Mouse (Mus musculus) liver, adult 2 months (tissue): ENCODE results near the gene Ece1. TPM values are rescaled to one million over a fixed set of nuclear protein-coding genes. Genes with fewer than 3 reads are reported as not detected.

ENCODE experiments used
- DNase-seq: peaks from one replicate; pipeline ENCODE4 v3.0.0-alpha.2; 2011; ENCODE audit warnings: low read depth, low spot score; ENCODE audit errors: extremely low read depth
- H3K27ac ChIP-seq: fragments of 200-500 bp; replicated peaks from 2 replicates; pipeline ENCODE4 v1.5.1; 2012; ENCODE audit warnings: low read depth, mild to moderate bottlenecking, control low read depth, inconsistent platforms, low read length; ENCODE audit not compliant: insufficient read depth
- H3K27me3 ChIP-seq: fragments of 200-500 bp; 2 replicates; pipeline ENCODE4 v1.6.1; 2012; ENCODE audit warnings: mild to moderate bottlenecking, moderate library complexity, low read length, inconsistent platforms; ENCODE audit not compliant: control insufficient read depth, insufficient read depth
- H3K36me3 ChIP-seq: fragments of 200-500 bp; 2 replicates; pipeline ENCODE4 v1.6.1; 2012; ENCODE audit warnings: low read length, inconsistent platforms; ENCODE audit not compliant: control insufficient read depth, insufficient read depth
- H3K4me1 ChIP-seq: fragments of 200-500 bp; 2 replicates; pipeline ENCODE4 v1.6.1; 2011; ENCODE audit warnings: low read length; ENCODE audit not compliant: control insufficient read depth, insufficient read depth
- H3K4me3 ChIP-seq: fragments of 200-500 bp; 2 replicates; pipeline ENCODE4 v1.5.1; 2011; ENCODE audit warnings: low read depth, mild to moderate bottlenecking, control low read depth, low read length, moderate library complexity; ENCODE audit not compliant: insufficient read depth
- H3K79me2 ChIP-seq: fragments of 200-500 bp; 2 replicates; pipeline ENCODE4 v1.6.1; 2012; ENCODE audit warnings: inconsistent platforms, mild to moderate bottlenecking, low read length, moderate library complexity; ENCODE audit not compliant: control insufficient read depth, insufficient read depth
- H3K9ac ChIP-seq: fragments of 200-500 bp; 2 replicates; pipeline ENCODE4 v1.6.1; 2012; ENCODE audit warnings: low read depth, mild to moderate bottlenecking, control low read depth, inconsistent platforms, low read length
- CTCF ChIP-seq: fragments of 200-500 bp; IDR thresholded peaks from 2 replicates; pipeline ENCODE4 v1.5.1; 2011; ENCODE audit warnings: low read depth, low read length, control low read depth
- POLR2A ChIP-seq: fragments of 200-500 bp; IDR thresholded peaks from 2 replicates; pipeline ENCODE4 v1.6.1; 2011; ENCODE audit warnings: low read length, control low read depth; ENCODE audit not compliant: insufficient read depth; ENCODE audit errors: extremely low read depth
- WGBS: fragments of 180-500 bp; shearing (Covaris S2); methylation state at CpG from one replicate; pipeline ENCODE4 v1.1.7; 2018; 5-methylcytosine and 5-hydroxymethylcytosine counted together
- polyA plus RNA-seq: library from polyadenylated mRNA; depleted of rRNA; stranded (reverse); fragments of >200 nt; gene quantifications from 2 replicates; pipeline ENCODE4 v1.2.3, GENCODE M21; 2012
- total RNA-seq: library from RNA; depleted of rRNA; stranded (reverse); fragments of >200 nt; gene quantifications from 2 replicates; pipeline ENCODE4 v1.2.3, GENCODE M21; 2014

Ece1 gene
- total and polyA plus RNA-seq, 2 experiments = 213 to 630 TPM

DNA sequence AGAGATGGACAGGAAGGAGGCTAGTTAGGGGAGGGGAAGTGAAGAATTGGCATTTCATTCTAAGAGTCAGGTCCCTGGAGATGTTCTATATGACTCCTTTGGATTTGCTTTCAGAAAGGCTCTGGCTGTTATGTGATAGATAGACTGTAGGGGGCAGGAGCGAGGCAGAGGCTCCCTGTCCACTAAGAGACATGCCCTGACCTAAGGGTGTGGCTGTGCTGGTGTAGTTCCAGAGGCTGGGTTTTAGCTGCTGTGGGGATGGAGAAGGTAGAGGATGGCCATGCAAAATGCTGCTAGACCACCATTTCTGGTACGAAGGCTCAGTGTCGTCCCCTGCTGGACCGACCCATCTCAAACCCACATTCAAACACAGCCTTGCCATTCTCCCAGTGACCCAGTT is 8.9 kb downstream of the Ece1 start:
- Histone ChIP-seq H3K9ac (no peak overlapping the region), H3K4me1 (peaks cover 72% of the 10 kb centered on the region), H3K79me2 (peaks cover 75% of the 10 kb centered on the region), H3K36me3 (no peaks in the 10 kb centered on the region), H3K27ac (no peak overlapping the region), H3K27me3 (no peaks in the 10 kb centered on the region), H3K4me3 (no peak overlapping the region)
- TF ChIP-seq CTCF (peak; percentile 73), POLR2A (no peak)
- DNase-seq = no peak
- WGBS = 84% methylated on average over 4 of the region's 4 CpGs

DNA sequence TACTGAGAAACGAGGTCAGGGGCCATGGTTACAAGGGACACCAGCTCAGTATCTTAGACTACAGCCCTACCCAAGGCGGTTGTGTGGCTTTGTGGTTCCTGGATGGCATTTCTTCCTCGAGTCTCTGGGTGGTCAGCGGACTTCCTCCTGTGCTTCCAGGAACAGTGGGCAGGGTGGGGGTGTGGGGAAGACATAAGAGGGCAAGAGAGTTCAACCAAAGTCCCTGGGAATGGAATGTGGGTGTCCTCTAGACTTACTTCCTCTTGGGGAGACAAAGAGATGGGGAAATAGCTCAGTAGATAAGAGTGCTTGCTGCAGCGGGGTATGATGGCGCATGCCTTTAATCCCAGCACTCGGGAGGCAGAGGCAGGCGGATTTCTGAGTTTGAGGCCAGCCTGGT is 9.4 kb downstream of the Ece1 start:
- Histone ChIP-seq H3K79me2 (peaks cover 78% of the 10 kb centered on the region), H3K36me3 (no peaks in the 10 kb centered on the region), H3K27me3 (no peaks in the 10 kb centered on the region), H3K4me3 (no peak overlapping the region), H3K9ac (no peak overlapping the region), H3K27ac (no peak overlapping the region), H3K4me1 (peaks cover 75% of the 10 kb centered on the region)
- TF ChIP-seq CTCF (no peak), POLR2A (no peak)
- WGBS = 56% methylated on average over 8 of the region's 8 CpGs
- peak; percentile 46 for DNase-seq

DNA sequence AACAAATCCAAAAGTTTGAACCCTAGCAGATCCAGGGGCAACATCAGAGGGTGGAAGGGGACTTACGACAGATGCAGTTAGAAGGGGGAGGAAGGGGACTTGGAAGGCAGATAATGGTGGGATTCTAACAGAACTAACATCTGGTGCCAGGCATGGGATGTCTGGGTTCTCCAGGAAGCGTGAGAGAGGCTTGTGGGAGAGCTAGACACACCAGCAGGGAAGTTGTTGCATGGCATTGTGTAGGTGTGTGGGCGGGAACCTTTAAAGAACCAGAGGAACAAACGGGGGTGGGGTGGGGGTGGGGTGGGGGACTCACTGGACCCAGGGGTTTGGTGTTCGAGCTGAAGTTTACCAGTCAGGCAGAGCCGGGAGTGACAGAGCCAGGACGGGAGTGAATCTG is 12.3 kb downstream of the Ece1 start:
- DNase-seq = no peak
- Histone ChIP-seq H3K4me3 (no peak overlapping the region), H3K27me3 (no peaks in the 10 kb centered on the region), H3K79me2 (peaks cover 94% of the 10 kb centered on the region), H3K27ac (0 out of 2 replicates have a peak overlapping the region, but pooled peaks have one; percentile 4), H3K4me1 (peaks cover 72% of the 10 kb centered on the region), H3K9ac (no peak overlapping the region), H3K36me3 (no peaks in the 10 kb centered on the region)
- no peak for TF ChIP-seq POLR2A
- no peak for TF ChIP-seq CTCF
- WGBS = 55% methylated on average over 7 of the region's 7 CpGs

DNA sequence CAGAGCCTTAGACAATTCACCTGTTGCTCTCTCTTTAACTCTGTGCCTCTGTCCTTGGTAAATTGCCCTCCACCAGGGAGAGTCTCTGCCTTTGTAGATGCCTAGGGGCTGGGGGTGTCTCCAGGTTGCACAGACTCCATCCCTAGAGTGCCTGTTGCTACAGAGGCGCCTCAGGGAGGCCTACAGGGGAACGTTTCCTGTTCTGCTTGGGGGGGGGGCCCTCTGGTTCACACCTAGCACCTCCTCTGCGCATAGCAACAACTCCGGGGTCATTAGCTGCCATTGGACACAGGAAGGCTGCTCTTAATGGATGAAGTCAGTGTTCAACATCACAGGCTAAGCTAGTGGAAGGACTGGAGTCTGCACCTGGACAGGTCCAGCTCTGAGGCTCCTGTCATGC is 12.8 kb downstream of the Ece1 start:
- TF ChIP-seq POLR2A (no peak), CTCF (no peak)
- Histone ChIP-seq H3K27ac (no peak overlapping the region), H3K9ac (no peak overlapping the region), H3K27me3 (no peaks in the 10 kb centered on the region), H3K4me3 (no peak overlapping the region), H3K4me1 (peaks cover 70% of the 10 kb centered on the region), H3K36me3 (no peaks in the 10 kb centered on the region), H3K79me2 (peaks cover 94% of the 10 kb centered on the region)
- 51% methylated on average over 4 of the region's 4 CpGs for WGBS
- no peak for DNase-seq

DNA sequence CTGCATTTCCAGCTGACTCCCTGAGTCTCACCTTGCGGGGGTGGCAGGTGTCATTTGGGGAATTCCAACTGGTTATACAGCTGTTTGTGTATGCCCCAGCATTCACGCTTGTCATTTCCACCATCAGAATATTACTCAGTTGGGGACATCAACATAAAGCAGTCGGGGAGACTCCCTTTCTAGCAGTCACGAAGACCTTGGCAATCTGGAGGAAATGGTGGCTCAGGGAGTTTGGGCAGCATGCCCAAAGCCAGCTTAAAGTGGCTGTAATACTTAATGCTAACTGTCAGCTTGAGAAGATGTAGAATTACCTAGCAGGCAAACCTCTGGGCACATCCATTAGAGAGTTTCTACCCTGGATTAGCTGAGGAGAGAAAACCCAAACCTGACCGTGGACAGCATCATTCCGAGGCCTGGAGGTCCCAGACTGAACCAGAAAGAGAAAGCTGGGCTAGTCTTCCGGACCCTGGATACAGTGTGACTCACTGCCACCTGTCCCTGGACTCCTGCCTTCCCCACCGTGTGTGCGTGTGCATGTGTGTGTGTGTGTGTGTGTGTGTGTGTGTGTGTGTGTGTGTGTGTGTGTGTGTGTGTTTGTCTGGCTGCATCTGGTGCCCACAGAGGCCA is 13.5 kb downstream of the Ece1 start:
- Histone ChIP-seq H3K9ac (no peak overlapping the region), H3K4me1 (peaks cover 63% of the 10 kb centered on the region), H3K36me3 (no peaks in the 10 kb centered on the region), H3K27me3 (no peaks in the 10 kb centered on the region), H3K4me3 (no peak overlapping the region), H3K79me2 (peaks cover 94% of the 10 kb centered on the region), H3K27ac (no peak overlapping the region)
- WGBS = 50% methylated on average over 9 of the region's 9 CpGs
- TF ChIP-seq POLR2A (no peak), CTCF (no peak)
- no peak for DNase-seq

DNA sequence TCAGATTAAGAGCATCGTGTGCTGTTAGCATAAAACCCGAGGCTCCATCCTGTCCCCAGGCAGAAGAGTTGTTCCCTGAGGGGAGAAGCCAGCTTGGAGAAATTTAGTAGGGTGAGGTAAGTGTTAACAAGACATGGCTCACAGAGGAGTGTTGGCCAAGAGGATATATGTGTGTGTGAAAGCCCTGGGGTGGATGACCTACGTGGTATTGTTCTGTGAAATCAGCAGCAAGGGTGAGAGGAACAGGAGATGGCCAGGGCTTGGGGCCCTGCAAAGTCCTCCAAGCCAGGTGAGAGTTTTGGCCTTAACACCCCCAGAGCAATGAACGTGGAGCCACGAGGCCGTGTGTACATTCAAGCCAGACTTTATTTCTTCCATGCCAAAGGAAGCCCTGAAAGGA is 14.8 kb downstream of the Ece1 start:
- DNase-seq = peak; percentile 60
- WGBS = 26% methylated on average over 6 of the region's 6 CpGs
- H3K27ac ChIP-seq = peak overlapping the region; percentile 14; the same call in 1 of the 2 replicates
- H3K79me2 ChIP-seq = peaks cover 93% of the 10 kb centered on the region
- TF ChIP-seq POLR2A (no peak), CTCF (no peak)
- H3K36me3 ChIP-seq = 0 out of 2 replicates have a peak, but pooled peaks cover 2% of the 10 kb centered on the region
- no peak overlapping the region for H3K4me3 ChIP-seq
- H3K9ac ChIP-seq = no peak overlapping the region
- no peaks in the 10 kb centered on the region for H3K27me3 ChIP-seq
- H3K4me1 ChIP-seq = peaks cover 52% of the 10 kb centered on the region
